Mouse (Mus musculus) lung, adult 2 months (tissue): ENCODE measurements around the gene Prss42.

Source experiments
- CTCF ChIP-seq: fragments of 200-500 bp; IDR thresholded peaks from 2 replicates; pipeline ENCODE4 v1.5.1; 2011; ENCODE audit warnings: mild to moderate bottlenecking, low read length, control low read depth; ENCODE audit not compliant: insufficient read depth
- POLR2A ChIP-seq: fragments of 200-500 bp; IDR thresholded peaks from 2 replicates; pipeline ENCODE4 v1.6.1; 2011; ENCODE audit warnings: low read depth, mild to moderate bottlenecking, control low read depth, low read length, borderline replicate concordance; ENCODE audit errors: extremely low read depth

DNA sequence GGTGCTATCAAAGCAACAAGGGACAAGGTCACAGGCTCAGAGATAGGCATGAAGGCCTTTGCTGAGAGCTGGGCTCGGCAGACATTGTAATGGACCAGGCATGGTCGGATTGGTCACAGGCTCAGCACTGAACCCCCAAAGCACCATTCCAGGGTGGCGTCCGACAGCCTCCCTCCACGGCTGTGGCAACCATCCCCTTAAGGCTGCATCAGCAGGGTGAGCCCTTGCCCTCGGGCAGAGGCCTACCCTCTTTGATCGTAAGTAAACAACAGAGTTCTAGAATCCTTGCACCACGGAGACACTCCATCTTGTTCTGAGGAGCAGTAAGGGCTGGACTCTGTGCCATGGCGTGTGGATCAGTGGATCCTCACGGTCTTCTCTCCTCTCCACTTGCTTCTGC lies 46.2 kb downstream of the Prss42 start, which contains the start of gene Prss46:
- TF ChIP-seq CTCF = no peak
- no peak for TF ChIP-seq POLR2A
